Mouse (Mus musculus): Measurements from ENCODE around the gene Btn2a2.

DNA sequence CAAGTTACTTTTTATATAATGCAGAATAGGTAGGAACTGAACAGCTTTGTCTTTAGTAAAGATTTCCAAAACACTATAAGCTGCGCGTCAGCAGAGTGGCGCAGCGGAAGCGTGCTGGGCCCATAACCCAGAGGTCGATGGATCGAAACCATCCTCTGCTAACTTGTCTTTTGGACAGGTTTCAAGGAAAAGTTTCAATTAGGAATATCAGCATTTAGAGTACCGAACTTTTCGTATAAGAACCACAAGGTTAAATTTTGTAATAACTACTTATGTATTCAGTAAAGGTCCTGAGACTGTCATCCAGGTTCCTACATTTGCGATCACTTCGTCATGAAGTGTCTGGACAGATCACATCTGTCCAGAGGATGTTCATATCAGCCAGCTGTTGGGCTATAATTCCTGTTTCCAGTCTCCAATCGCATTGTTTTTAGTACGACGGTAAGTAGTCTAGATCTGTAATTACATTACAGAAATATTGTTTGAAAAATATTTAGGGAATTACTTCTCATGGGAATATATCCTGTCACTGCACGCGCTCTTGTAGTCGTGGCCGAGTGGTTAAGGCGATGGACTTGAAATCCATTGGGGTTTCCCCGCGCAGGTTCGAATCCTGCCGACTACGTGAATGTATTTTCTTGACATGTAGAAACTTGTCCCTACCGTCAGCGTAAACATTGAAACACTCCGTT lies 29.1 kb upstream of the Btn2a2 start:
- no peak for TF ChIP-seq POLR2A (IDR thresholded peaks at IDR 0.05; ENCODE audit: low read depth, low read length)
- TF ChIP-seq CTCF (conservative IDR thresholded peaks at IDR 0.05; ENCODE audit: insufficient read depth, insufficient read length, low read depth, low read length): no peak
